Mouse (Mus musculus): ENCODE measurements around the gene Dock6. TPM values are rescaled to one million over a fixed set of nuclear protein-coding genes. Genes with fewer than 3 reads are reported as not detected.

The Dock6 gene
- polyA plus RNA-seq, 1 experiment, result 30.8 TPM

GRCm38 (mm10) chr9:21858084-21858483, 5.6 kb upstream of the Dock6 start:
- no peak overlapping the region for H3K4me3 ChIP-seq (ENCODE audit: control insufficient read depth, insufficient read depth, low read length)
- H3K36me3 ChIP-seq (ENCODE audit: control insufficient read depth, insufficient read depth, low read length), result no peaks in the 10 kb centered on the region
- H3K27ac ChIP-seq (ENCODE audit: control insufficient read depth, insufficient read depth, low read length), result no peak overlapping the region
- 93% methylated on average over 6 of the region's 6 CpGs for WGBS
- H3K4me1 ChIP-seq (replicated peaks; ENCODE audit: control insufficient read depth, insufficient read depth, low read length), result no peaks in the 10 kb centered on the region
- no peak for TF ChIP-seq POLR2A (IDR thresholded peaks at IDR 0.05; ENCODE audit: control insufficient read depth, extremely low read depth, insufficient read depth, low read length, poor library complexity)
- TF ChIP-seq CTCF (IDR thresholded peaks at IDR 0.05; ENCODE audit: borderline replicate concordance, control insufficient read depth, extremely low read depth, insufficient read depth, low read length, poor library complexity), result no peak
- DNase-seq, result no peak
- no peaks in the 10 kb centered on the region for H3K27me3 ChIP-seq (ENCODE audit: control insufficient read depth, insufficient read depth, low read length)

GRCm38 (mm10) chr9:21857501-21857900, 5.1 kb upstream of the Dock6 start:
- Histone ChIP-seq H3K4me3 (ENCODE audit: control insufficient read depth, insufficient read depth, low read length) (no peak overlapping the region), H3K27ac (ENCODE audit: control insufficient read depth, insufficient read depth, low read length) (no peak overlapping the region), H3K36me3 (ENCODE audit: control insufficient read depth, insufficient read depth, low read length) (no peaks in the 10 kb centered on the region), H3K27me3 (ENCODE audit: control insufficient read depth, insufficient read depth, low read length) (no peaks in the 10 kb centered on the region), H3K4me1 (replicated peaks; ENCODE audit: control insufficient read depth, insufficient read depth, low read length) (peaks cover 4% of the 10 kb centered on the region)
- DNase-seq, result no peak
- 86% methylated on average over 2 of the region's 2 CpGs for WGBS
- no peak for TF ChIP-seq CTCF (IDR thresholded peaks at IDR 0.05; ENCODE audit: borderline replicate concordance, control insufficient read depth, extremely low read depth, insufficient read depth, low read length, poor library complexity)
- no peak for TF ChIP-seq POLR2A (IDR thresholded peaks at IDR 0.05; ENCODE audit: control insufficient read depth, extremely low read depth, insufficient read depth, low read length, poor library complexity)

- Histone ChIP-seq H3K36me3 (ENCODE audit: control insufficient read depth, insufficient read depth, low read length) (no peaks in the 10 kb centered on the region), H3K4me3 (ENCODE audit: control insufficient read depth, insufficient read depth, low read length) (no peak overlapping the region), H3K4me1 (replicated peaks; ENCODE audit: control insufficient read depth, insufficient read depth, low read length) (peaks cover 9% of the 10 kb centered on the region), H3K27me3 (ENCODE audit: control insufficient read depth, insufficient read depth, low read length) (no peaks in the 10 kb centered on the region), H3K27ac (ENCODE audit: control insufficient read depth, insufficient read depth, low read length) (no peak overlapping the region)
- 96% methylated on average over 6 of the region's 6 CpGs for WGBS
- no peak for DNase-seq
- TF ChIP-seq POLR2A (IDR thresholded peaks at IDR 0.05; ENCODE audit: control insufficient read depth, extremely low read depth, insufficient read depth, low read length, poor library complexity) (no peak), CTCF (IDR thresholded peaks at IDR 0.05; ENCODE audit: borderline replicate concordance, control insufficient read depth, extremely low read depth, insufficient read depth, low read length, poor library complexity) (no peak)
These were observed 2.5 kb upstream of the Dock6 start for GRCm38 (mm10) chr9:21854894-21855293.

- H3K27ac ChIP-seq (ENCODE audit: control insufficient read depth, insufficient read depth, low read length), result no peak overlapping the region
- H3K27me3 ChIP-seq (ENCODE audit: control insufficient read depth, insufficient read depth, low read length), result no peaks in the 10 kb centered on the region
- TF ChIP-seq CTCF (IDR thresholded peaks at IDR 0.05; ENCODE audit: borderline replicate concordance, control insufficient read depth, extremely low read depth, insufficient read depth, low read length, poor library complexity) (no peak), POLR2A (IDR thresholded peaks at IDR 0.05; ENCODE audit: control insufficient read depth, extremely low read depth, insufficient read depth, low read length, poor library complexity) (no peak)
- peaks cover 9% of the 10 kb centered on the region for H3K4me1 ChIP-seq (replicated peaks; ENCODE audit: control insufficient read depth, insufficient read depth, low read length)
- H3K36me3 ChIP-seq (ENCODE audit: control insufficient read depth, insufficient read depth, low read length), result no peaks in the 10 kb centered on the region
- 79% methylated on average over 5 of the region's 5 CpGs for WGBS
- H3K4me3 ChIP-seq (ENCODE audit: control insufficient read depth, insufficient read depth, low read length), result no peak overlapping the region
- DNase-seq, result no peak
These were observed 1.5 kb upstream of the Dock6 start for GRCm38 (mm10) chr9:21853961-21854360.

- no peaks in the 10 kb centered on the region for H3K36me3 ChIP-seq (ENCODE audit: control insufficient read depth, insufficient read depth, low read length)
- H3K4me1 ChIP-seq (replicated peaks; ENCODE audit: control insufficient read depth, insufficient read depth, low read length), result peaks cover 9% of the 10 kb centered on the region
- no peaks in the 10 kb centered on the region for H3K27me3 ChIP-seq (ENCODE audit: control insufficient read depth, insufficient read depth, low read length)
- no peak for DNase-seq
- H3K4me3 ChIP-seq (ENCODE audit: control insufficient read depth, insufficient read depth, low read length), result no peak overlapping the region
- TF ChIP-seq POLR2A (IDR thresholded peaks at IDR 0.05; ENCODE audit: control insufficient read depth, extremely low read depth, insufficient read depth, low read length, poor library complexity), result no peak
- 96% methylated on average over 3 of the region's 3 CpGs for WGBS
- H3K27ac ChIP-seq (ENCODE audit: control insufficient read depth, insufficient read depth, low read length), result no peak overlapping the region
These were observed 1.4 kb downstream of the Dock6 start for GRCm38 (mm10) chr9:21851084-21851483.

GRCm38 (mm10) chr9:21849691-21850677, 2.5 kb downstream of the Dock6 start:
- Histone ChIP-seq H3K27ac (ENCODE audit: control insufficient read depth, insufficient read depth, low read length) (no peak overlapping the region), H3K4me1 (replicated peaks; ENCODE audit: control insufficient read depth, insufficient read depth, low read length) (peaks cover 9% of the 10 kb centered on the region), H3K36me3 (ENCODE audit: control insufficient read depth, insufficient read depth, low read length) (no peaks in the 10 kb centered on the region), H3K27me3 (ENCODE audit: control insufficient read depth, insufficient read depth, low read length) (no peaks in the 10 kb centered on the region), H3K4me3 (ENCODE audit: control insufficient read depth, insufficient read depth, low read length) (no peak overlapping the region)
- WGBS, result 94% methylated on average over 7 of the region's 7 CpGs
- no peak for TF ChIP-seq POLR2A (IDR thresholded peaks at IDR 0.05; ENCODE audit: control insufficient read depth, extremely low read depth, insufficient read depth, low read length, poor library complexity)
- TF ChIP-seq CTCF (IDR thresholded peaks at IDR 0.05; ENCODE audit: borderline replicate concordance, control insufficient read depth, extremely low read depth, insufficient read depth, low read length, poor library complexity), result no peak
- no peak for DNase-seq

Measured in thymus, adult 2 months (tissue).